32 mouse cellular contexts compared by ENCODE assay signal in the genomic region with DNA sequence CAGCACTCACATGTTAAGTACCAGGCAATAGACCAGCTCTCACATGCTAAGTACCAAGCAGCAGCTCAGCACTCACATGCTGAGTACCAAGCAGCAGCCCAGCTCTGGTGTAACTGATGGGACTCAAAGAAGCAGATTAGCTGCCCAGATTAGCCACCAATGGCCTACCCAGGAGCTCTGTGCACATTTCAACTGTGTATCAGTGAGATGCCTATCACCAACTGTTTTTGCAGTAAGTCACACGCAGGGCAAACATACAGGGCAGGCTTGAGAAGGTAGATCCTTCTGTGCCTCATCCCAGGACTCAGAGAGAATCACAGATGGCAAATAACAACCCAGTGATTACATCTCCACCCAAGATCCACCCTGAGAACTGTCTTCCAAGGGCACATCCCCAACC.
DNase-seq lines count a peak whose midpoint lies in the region; ATAC-seq and TF ChIP-seq lines count a peak whose summit lies in the region.
"Had no signal": no experiment of that assay in that cellular context is flagged by ENCODE, and none has a peak within 500 bp of the region (broad histone marks: within the 10 kb centered on the region; RNA-seq: fewer than 3 reads in every experiment).

No protein-coding gene starts in this region.

- no peak for DNase-seq in liver
- no peak for DNase-seq in liver, embryonic 14.5 days (ENCODE audit: low read depth in 3 of 3, low spot score in 3 of 3)
- DNase-seq in spleen, postnatal 36 days (ENCODE audit: low spot score in 2 of 2) = no peak
- DNase-seq in hindbrain, embryonic 11.5 days (ENCODE audit: low spot score) = no peak
- DNase-seq: adrenal gland, adult 2 months; adrenal gland, postnatal 14 days; B cell, adult 2 months; cerebellum, adult 11 months; cerebellum, adult 2 months; cerebellum, adult 9-11 months; cerebellum, postnatal 25 days; gastrocnemius, postnatal 10 days; gastrocnemius, postnatal 36 days; heart, adult 2 months; heart, postnatal 14 days; heart, postnatal 4 days had no signal

- no peak overlapping the region for H3K9ac ChIP-seq in liver, embryonic 12.5 days
- H3K9ac ChIP-seq in liver, embryonic 14.5 days (replicated peaks) = no peak overlapping the region
- H3K9ac ChIP-seq in intestine, embryonic 16.5 days (ENCODE audit: low read depth, low read length) = no peak overlapping the region
- no peak overlapping the region for H3K9ac ChIP-seq in hindbrain, embryonic 11.5 days (ENCODE audit: low read depth, low read length)
- H3K9ac ChIP-seq: embryonic facial prominence, embryonic 12.5 days; embryonic facial prominence, embryonic 15.5 days; forebrain, embryonic 13.5 days; heart, embryonic 13.5 days; hindbrain, embryonic 12.5 days; hindbrain, embryonic 15.5 days had no signal

- ATAC-seq in liver, embryonic 12.5 days = peak; percentile 64
- ATAC-seq in liver, embryonic 14.5 days (ENCODE audit: insufficient read depth) = peak; percentile 55; the same call in 1 of the 2 replicates
- peak; percentile 14; the same call in 1 of the 2 replicates for ATAC-seq in megakaryocyte progenitor cell, adult 5-6 weeks (replicated peaks; ENCODE audit: poor library complexity)
- ATAC-seq in intestine, embryonic 16.5 days = no peak
- ATAC-seq in hindbrain, embryonic 11.5 days (ENCODE audit: low FRiP score) = no peak
- ATAC-seq: forebrain, embryonic 13.5 days; forebrain, embryonic 16.5 days; Patski had no signal

- no peak for TF ChIP-seq CTCF in liver, embryonic 14.5 days (IDR thresholded peaks at IDR 0.05; ENCODE audit: low read depth)

- H3K4me3 ChIP-seq in liver, embryonic 12.5 days = no peak overlapping the region
- no peak overlapping the region for H3K4me3 ChIP-seq in liver, embryonic 14.5 days (ENCODE audit: insufficient read depth in 1 of 2, low read depth in 2 of 2, low read length in 2 of 2)
- H3K4me3 ChIP-seq in intestine, embryonic 16.5 days (ENCODE audit: low read length) = no peak overlapping the region
- no peak overlapping the region for H3K4me3 ChIP-seq in hindbrain, embryonic 11.5 days (ENCODE audit: low read depth, low read length)
- H3K4me3 ChIP-seq: embryonic facial prominence, embryonic 12.5 days; embryonic facial prominence, embryonic 15.5 days; erythroblast, embryonic 14.5 days; forebrain, embryonic 10.5 days; forebrain, embryonic 13.5 days; heart, adult 2 months; heart, embryonic 10.5 days; heart, embryonic 13.5 days; hindbrain, embryonic 12.5 days; hindbrain, embryonic 15.5 days had no signal

- no peaks in the 10 kb centered on the region for H3K9me3 ChIP-seq in liver, embryonic 12.5 days (replicated peaks)
- H3K9me3 ChIP-seq in liver, embryonic 14.5 days (ENCODE audit: control insufficient read depth, low read length) = no peaks in the 10 kb centered on the region
- no peaks in the 10 kb centered on the region for H3K9me3 ChIP-seq in intestine, embryonic 16.5 days (ENCODE audit: control insufficient read depth, low read length)
- no peaks in the 10 kb centered on the region for H3K9me3 ChIP-seq in hindbrain, embryonic 11.5 days (ENCODE audit: control insufficient read depth, low read length)
- H3K9me3 ChIP-seq: embryonic facial prominence, embryonic 12.5 days; embryonic facial prominence, embryonic 15.5 days; forebrain, embryonic 10.5 days; forebrain, embryonic 13.5 days; G1E; heart, embryonic 10.5 days; heart, embryonic 13.5 days; hindbrain, embryonic 12.5 days; hindbrain, embryonic 15.5 days had no signal

- 83% methylated on average over 1 of the region's 1 CpGs for WGBS in liver, embryonic 12.5 days (ENCODE audit: insufficient replicate concordance)
- 59% methylated on average over 1 of the region's 1 CpGs for WGBS in liver, embryonic 14.5 days (ENCODE audit: insufficient replicate concordance)
- 84% methylated on average over 1 of the region's 1 CpGs for WGBS in intestine, embryonic 16.5 days
- 78% methylated on average over 1 of the region's 1 CpGs for WGBS in hindbrain, embryonic 11.5 days

- H3K36me3 ChIP-seq in liver, embryonic 12.5 days = no peaks in the 10 kb centered on the region
- no peaks in the 10 kb centered on the region for H3K36me3 ChIP-seq in liver, embryonic 14.5 days (replicated peaks; ENCODE audit: control insufficient read depth, insufficient read depth, low read depth)
- no peaks in the 10 kb centered on the region for H3K36me3 ChIP-seq in intestine, embryonic 16.5 days (ENCODE audit: control insufficient read depth, insufficient read depth, low read length)
- no peaks in the 10 kb centered on the region for H3K36me3 ChIP-seq in hindbrain, embryonic 11.5 days (ENCODE audit: control insufficient read depth, insufficient read depth, low read length)
- H3K36me3 ChIP-seq: embryonic facial prominence, embryonic 12.5 days; embryonic facial prominence, embryonic 15.5 days; forebrain, embryonic 10.5 days; G1E; heart, embryonic 10.5 days; heart, embryonic 13.5 days; hindbrain, embryonic 12.5 days; hindbrain, embryonic 15.5 days had no signal

- peaks cover 7% of the 10 kb centered on the region; the same call in 1 of the 2 replicates for H3K4me1 ChIP-seq in liver, embryonic 12.5 days
- peaks cover 0 to 6% of the 10 kb centered on the region in 2 experiments; a peak in 1 of 4 replicates for H3K4me1 ChIP-seq in liver, embryonic 14.5 days (replicated peaks; ENCODE audit: control insufficient read depth in 2 of 2, insufficient read depth in 2 of 2, low read length in 1 of 2)
- H3K4me1 ChIP-seq in intestine, embryonic 16.5 days (ENCODE audit: control insufficient read depth, insufficient read depth, low read length) = no peaks in the 10 kb centered on the region
- H3K4me1 ChIP-seq in hindbrain, embryonic 11.5 days (replicated peaks; ENCODE audit: control insufficient read depth, insufficient read depth, low read length) = no peaks in the 10 kb centered on the region
- H3K4me1 ChIP-seq: embryonic facial prominence, embryonic 12.5 days; embryonic facial prominence, embryonic 15.5 days; forebrain, embryonic 10.5 days; forebrain, embryonic 13.5 days; heart, embryonic 10.5 days; heart, embryonic 13.5 days; hindbrain, embryonic 12.5 days; hindbrain, embryonic 15.5 days had no signal

- no peak for TF ChIP-seq EP300 in liver, embryonic 14.5 days (IDR thresholded peaks at IDR 0.05; ENCODE audit: low read depth)

- H3K4me2 ChIP-seq in liver, embryonic 12.5 days = no peak overlapping the region
- H3K4me2 ChIP-seq in liver, embryonic 14.5 days (ENCODE audit: low read depth) = no peak overlapping the region
- no peak overlapping the region for H3K4me2 ChIP-seq in intestine, embryonic 16.5 days (ENCODE audit: low read depth, low read length)
- H3K4me2 ChIP-seq in hindbrain, embryonic 11.5 days (replicated peaks; ENCODE audit: low read depth, low read length) = no peak overlapping the region
- H3K4me2 ChIP-seq: embryonic facial prominence, embryonic 12.5 days; embryonic facial prominence, embryonic 15.5 days; forebrain, embryonic 13.5 days; heart, embryonic 13.5 days; hindbrain, embryonic 12.5 days; hindbrain, embryonic 15.5 days had no signal

- H3K27ac ChIP-seq in liver, embryonic 12.5 days = no peak overlapping the region
- no peak overlapping the region for H3K27ac ChIP-seq in liver, embryonic 14.5 days
- no peak overlapping the region for H3K27ac ChIP-seq in intestine, embryonic 16.5 days (ENCODE audit: low read length)
- no peak overlapping the region for H3K27ac ChIP-seq in hindbrain, embryonic 11.5 days (ENCODE audit: low read depth, low read length)
- H3K27ac ChIP-seq: embryonic facial prominence, embryonic 12.5 days; embryonic facial prominence, embryonic 15.5 days; forebrain, embryonic 10.5 days; forebrain, embryonic 13.5 days; heart, adult 2 months; heart, embryonic 10.5 days; heart, embryonic 13.5 days; hindbrain, embryonic 12.5 days; hindbrain, embryonic 15.5 days had no signal

- no peaks in the 10 kb centered on the region for H3K27me3 ChIP-seq in liver, embryonic 12.5 days (replicated peaks)
- no peaks in the 10 kb centered on the region for H3K27me3 ChIP-seq in liver, embryonic 14.5 days (ENCODE audit: control insufficient read depth, insufficient read depth, low read length)
- no peaks in the 10 kb centered on the region for H3K27me3 ChIP-seq in intestine, embryonic 16.5 days (replicated peaks; ENCODE audit: control insufficient read depth, insufficient read depth, low read length)
- no peaks in the 10 kb centered on the region for H3K27me3 ChIP-seq in hindbrain, embryonic 11.5 days (ENCODE audit: control insufficient read depth, insufficient read depth, low read length)
- H3K27me3 ChIP-seq: CH12.LX; embryonic facial prominence, embryonic 12.5 days; embryonic facial prominence, embryonic 15.5 days; forebrain, embryonic 13.5 days; heart, embryonic 13.5 days; hindbrain, embryonic 12.5 days; hindbrain, embryonic 15.5 days had no signal

Comparison
In these comparisons a context has a peak if more than half of its experiments do, and no peak if none do; other contexts are left out.
1. ATAC-seq: peak in liver, embryonic 12.5 days (single experiment), liver, embryonic 14.5 days (single experiment) and megakaryocyte progenitor cell, adult 5-6 weeks (single experiment); none in intestine, embryonic 16.5 days (single experiment) and hindbrain, embryonic 11.5 days (single experiment).